Mouse (Mus musculus) heart, adult 11 months (tissue): ENCODE measurements around the gene 9230102O04Rik.

Experiments used
- DNase-seq: peaks from one replicate; pipeline ENCODE4 v3.0.0; 2022

9230102O04Rik gene

GRCm38 (mm10) chr2:9867092-9867825, 22.1 kb downstream of the 9230102O04Rik start:
- no peak for DNase-seq

GRCm38 (mm10) chr2:9860698-9861097, 28.6 kb downstream of the 9230102O04Rik start:
- DNase-seq = no peak

- DNase-seq = no peak
Measured at GRCm38 (mm10) chr2:9855861-9856260, 33.5 kb downstream of the 9230102O04Rik start.

GRCm38 (mm10) chr2:9852851-9853576, 36.3 kb downstream of the 9230102O04Rik start:
- DNase-seq = no peak

GRCm38 (mm10) chr2:9835195-9835594, 54.1 kb downstream of the 9230102O04Rik start:
- no peak for DNase-seq

- DNase-seq = no peak
Measured at GRCm38 (mm10) chr2:9833712-9834111, 55.6 kb downstream of the 9230102O04Rik start.
